Mouse (Mus musculus) myocyte (in vitro differentiated cells): Measurements from ENCODE around the gene Spock1.

Experiments used
- E2F4 ChIP-seq: IDR thresholded peaks from one replicate; pipeline ENCODE4 v1.6.1; 2011; ENCODE audit warnings: mild to moderate bottlenecking, control low read depth, moderate library complexity; ENCODE audit not compliant: insufficient read depth
- MAX ChIP-seq: IDR thresholded peaks from one replicate; pipeline ENCODE4 v1.6.1; 2011; ENCODE audit warnings: low read depth, mild to moderate bottlenecking, control low read depth
- MYOD1 ChIP-seq, 3 experiments: IDR thresholded peaks; one replicate each; pipeline ENCODE4 v1.6.1; 2011; ENCODE audit warnings: control low read depth in 2 of 3, low read depth in 2 of 3, mild to moderate bottlenecking in 2 of 3, moderate library complexity in 1 of 3; ENCODE audit not compliant: insufficient read length in 2 of 3, control insufficient read depth in 1 of 3
- MYOG ChIP-seq, 3 experiments: IDR thresholded peaks; one replicate each; pipeline ENCODE4 v1.6.1; 2011; ENCODE audit warnings: control low read depth in 2 of 3, low read depth in 2 of 3, mild to moderate bottlenecking in 2 of 3; ENCODE audit not compliant: insufficient read length in 2 of 3, control insufficient read depth in 1 of 3, insufficient read depth in 1 of 3
- POLR2A ChIP-seq: IDR thresholded peaks from one replicate; pipeline ENCODE4 v1.6.1; 2011; ENCODE audit warnings: low read depth, mild to moderate bottlenecking, control low read depth, moderate library complexity; ENCODE audit not compliant: insufficient read length
- POLR2AphosphoS2 ChIP-seq: IDR thresholded peaks from one replicate; pipeline ENCODE4 v1.6.1; 2011; ENCODE audit warnings: low read depth, control low read depth; ENCODE audit not compliant: insufficient read length
- TCF12 ChIP-seq: IDR thresholded peaks from one replicate; pipeline ENCODE4 v1.6.1; 2011; ENCODE audit warnings: mild to moderate bottlenecking, control low read depth; ENCODE audit not compliant: poor library complexity, insufficient read depth, severe bottlenecking
- TCF3 ChIP-seq: IDR thresholded peaks from one replicate; pipeline ENCODE4 v1.6.1; 2011; ENCODE audit warnings: low read depth, control low read depth; ENCODE audit not compliant: insufficient read length
- USF1 ChIP-seq: IDR thresholded peaks from one replicate; pipeline ENCODE4 v1.6.1; 2011; ENCODE audit warnings: low read depth, mild to moderate bottlenecking, control low read depth, moderate library complexity

DNA sequence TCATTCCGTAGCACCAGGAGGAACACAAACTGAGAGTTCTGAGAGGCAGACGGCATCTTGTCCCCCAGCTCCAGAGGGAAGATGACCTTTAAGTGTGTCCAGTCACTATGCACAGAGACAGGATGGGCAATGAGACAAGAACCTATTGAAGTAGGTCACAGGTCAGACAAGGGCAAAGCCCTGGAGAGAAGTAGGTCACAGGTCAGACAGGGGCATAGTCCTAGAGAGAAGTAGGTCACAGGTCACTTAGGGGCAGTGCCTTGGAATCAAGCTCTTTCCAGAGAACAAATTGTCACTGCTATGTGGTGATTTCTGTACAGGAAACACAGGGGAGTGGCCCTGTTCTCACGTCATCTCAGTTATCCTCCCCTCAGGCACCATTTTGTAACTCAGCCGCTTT is 334.6 kb downstream of the Spock1 start:
- TF ChIP-seq MYOD1 (IDR thresholded peaks at IDR 0.05; ENCODE audit: control insufficient read depth in 1 of 3, insufficient read length in 2 of 3, low read depth in 2 of 3) (no peak), POLR2AphosphoS2 (no peak), TCF12 (no peak), MAX (no peak), USF1 (no peak), POLR2A (no peak), E2F4 (no peak), MYOG (IDR thresholded peaks at IDR 0.05; ENCODE audit: control insufficient read depth in 1 of 3, insufficient read depth in 1 of 3, insufficient read length in 2 of 3, low read depth in 2 of 3) (no peak), TCF3 (no peak)
